Mouse (Mus musculus) kidney, postnatal 10 days (tissue): ENCODE measurements at regions not wholly inside any gene's neighbourhood (a gene's known extent, or its start where the extent isn't known, plus 50 kb on each side); places are given as distances from the start of the nearest gene placed in this dataset.

Experiments used
- DNase-seq: peaks from one replicate; pipeline ENCODE4 v3.0.0; 2021; ENCODE audit warnings: mixed read lengths

- no peak for DNase-seq
Measured at GRCm38 (mm10) chr15:65646470-65646869, 631.8 kb upstream of the Gm21961 start.

- DNase-seq, result no peak
Measured at GRCm38 (mm10) chr15:65639484-65639883, 624.8 kb upstream of the Gm21961 start.

GRCm38 (mm10) chr15:65637520-65638184 lies 622.9 kb upstream of the Gm21961 start:
- DNase-seq, result peak; percentile 63

- DNase-seq, result no peak
Measured at GRCm38 (mm10) chr15:65632440-65632839, 617.7 kb upstream of the Gm21961 start.

- DNase-seq, result no peak
Measured at GRCm38 (mm10) chr15:65630476-65630875, 615.8 kb upstream of the Gm21961 start.

DNA sequence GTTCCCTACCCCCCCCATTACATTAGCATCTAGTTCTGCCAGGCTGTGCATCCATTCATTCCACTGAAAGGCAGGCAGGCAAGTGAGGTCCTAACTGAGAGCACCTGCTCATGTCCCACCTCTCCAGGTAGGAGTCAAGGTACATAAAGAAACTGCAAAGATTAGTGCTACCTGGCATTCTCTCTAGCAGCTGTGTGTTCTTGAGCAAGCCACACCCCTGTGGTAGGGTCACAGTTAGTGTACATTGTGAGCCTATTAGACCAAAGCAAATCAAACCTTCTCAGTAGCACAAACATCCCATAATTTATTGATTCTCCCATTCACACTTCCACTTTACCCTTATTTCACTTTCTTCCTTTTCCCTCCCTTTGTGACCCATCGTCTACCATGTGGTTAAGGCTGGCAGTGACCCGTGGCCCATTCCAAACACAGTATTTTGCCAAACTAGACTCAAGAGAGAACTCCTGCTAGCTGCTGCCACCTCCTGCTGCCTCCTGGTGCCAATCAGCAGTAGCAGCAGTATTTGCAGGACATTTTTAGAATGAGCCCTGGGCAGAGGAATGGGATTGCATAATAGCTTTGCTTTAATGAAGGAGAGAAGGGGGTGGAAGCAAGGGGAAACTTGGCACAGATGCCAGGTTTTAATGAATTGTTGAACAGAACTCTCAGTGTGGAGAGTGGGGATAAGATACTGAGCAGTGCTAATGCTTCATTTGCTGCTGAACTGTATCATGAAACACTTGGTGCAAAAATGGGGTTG lies 578.2 kb upstream of the Gm21961 start:
- peak; percentile 5 for DNase-seq

DNA sequence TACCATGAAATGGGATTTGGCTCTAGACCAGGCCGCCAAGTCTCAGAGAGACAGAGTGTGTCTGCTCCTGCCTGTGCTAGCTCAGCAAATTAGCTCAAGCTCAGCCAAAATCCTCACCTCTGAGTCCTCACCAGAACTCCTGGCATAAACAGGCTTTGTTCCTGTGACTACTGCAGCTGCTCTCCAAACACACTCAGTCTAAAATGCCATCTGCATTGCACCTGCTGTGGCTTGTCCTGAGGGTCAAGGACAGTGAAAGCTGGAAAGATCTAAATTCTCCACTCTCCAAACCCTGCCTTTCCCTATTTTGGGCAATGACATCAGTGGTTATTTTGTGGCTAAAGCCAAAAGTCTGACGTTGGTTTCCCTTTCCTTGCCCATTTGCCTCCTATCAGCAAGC lies 570.9 kb upstream of the Gm21961 start:
- no peak for DNase-seq

GRCm38 (mm10) chr15:65579353-65579752 lies 564.6 kb upstream of the Gm21961 start:
- no peak for DNase-seq

GRCm38 (mm10) chr15:65567931-65568330 lies 553.2 kb upstream of the Gm21961 start:
- no peak for DNase-seq

DNA sequence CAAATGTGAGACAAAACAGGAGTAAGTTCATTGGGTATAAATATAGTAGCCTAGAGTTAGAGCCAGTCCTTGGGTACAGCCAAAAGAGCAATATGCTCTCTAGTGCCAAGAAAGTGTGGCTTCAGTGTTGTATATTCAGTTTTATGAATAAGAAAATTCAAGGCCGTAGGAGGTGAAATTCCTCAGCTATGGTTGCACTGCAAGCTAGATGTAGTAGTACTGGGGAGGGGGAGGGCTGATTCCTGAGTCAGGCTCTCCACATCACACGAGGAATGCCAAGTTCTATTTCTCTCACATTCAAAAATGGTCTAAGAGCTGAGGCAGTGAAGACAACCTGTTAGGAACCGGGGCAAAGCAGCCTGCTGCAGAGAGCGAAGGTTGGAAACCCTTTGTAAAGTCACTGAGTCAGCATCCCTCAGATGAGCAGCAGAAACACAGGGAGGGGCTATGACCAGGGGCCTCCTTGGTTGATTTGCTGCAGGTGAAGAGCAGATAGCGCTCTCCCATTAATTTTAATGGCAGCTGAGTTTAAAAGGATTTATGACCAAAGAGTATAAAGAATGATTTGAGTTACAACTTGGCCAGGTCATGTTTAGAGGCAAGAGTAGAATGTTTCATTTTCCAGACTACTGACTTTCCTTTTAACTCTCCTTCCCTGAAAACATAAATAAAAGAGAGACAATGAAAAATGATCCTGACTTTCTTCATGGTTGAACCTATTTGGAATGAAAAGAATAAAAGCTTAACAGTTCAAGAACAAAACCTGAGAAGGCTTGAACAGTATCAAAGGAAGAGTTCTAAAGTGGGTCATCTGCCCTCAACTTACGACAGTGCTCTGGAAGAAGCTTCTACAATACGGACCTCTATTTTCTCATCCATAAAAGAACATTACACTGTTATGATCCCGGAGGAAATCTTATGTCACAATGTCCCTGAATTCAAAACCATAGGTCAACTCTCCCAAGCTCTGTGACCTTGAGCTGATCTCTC lies 543.4 kb upstream of the Gm21961 start:
- DNase-seq, result no peak

GRCm38 (mm10) chr15:65549046-65549445 lies 534.3 kb upstream of the Gm21961 start:
- DNase-seq, result no peak

DNA sequence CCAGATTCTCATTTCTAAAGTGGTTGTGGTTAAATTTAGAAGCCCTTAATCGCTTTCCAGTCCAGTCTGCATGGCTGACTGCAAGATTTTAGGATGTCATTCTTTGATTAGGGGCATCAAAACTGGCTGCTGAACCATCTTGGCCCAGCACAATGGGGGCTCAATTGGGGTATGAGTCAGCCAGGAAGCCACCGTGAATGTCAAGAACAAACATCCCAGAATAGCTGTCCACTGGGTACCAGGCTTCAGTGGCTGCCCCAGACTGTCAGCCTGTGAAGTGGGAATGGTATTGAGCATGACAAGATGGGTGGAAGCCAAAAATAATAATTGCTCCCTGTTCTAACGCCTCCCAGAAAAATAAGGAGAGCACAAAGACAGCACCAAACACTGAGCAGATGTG lies 520.9 kb upstream of the Gm21961 start:
- DNase-seq, result no peak

DNA sequence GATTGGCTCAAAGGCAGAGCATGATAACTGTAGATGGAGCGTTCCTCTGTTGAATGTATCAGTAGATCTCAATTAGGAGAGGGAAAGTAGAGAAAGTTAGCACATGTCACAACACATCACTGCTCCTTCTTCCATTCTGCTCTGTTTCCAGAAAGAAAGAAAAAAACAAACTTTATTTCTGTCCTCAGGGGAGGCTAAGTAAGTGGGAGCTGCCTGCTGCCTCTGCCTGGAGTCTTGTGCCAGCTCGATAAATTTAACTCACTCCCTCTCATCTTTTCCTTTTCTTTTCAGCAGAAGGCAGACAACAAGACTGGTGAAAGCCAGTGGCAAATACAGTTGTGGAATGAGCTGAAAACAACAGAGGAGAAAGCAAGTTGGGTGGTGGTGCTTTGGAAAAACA lies 517.5 kb upstream of the Gm21961 start:
- DNase-seq, result no peak

DNA sequence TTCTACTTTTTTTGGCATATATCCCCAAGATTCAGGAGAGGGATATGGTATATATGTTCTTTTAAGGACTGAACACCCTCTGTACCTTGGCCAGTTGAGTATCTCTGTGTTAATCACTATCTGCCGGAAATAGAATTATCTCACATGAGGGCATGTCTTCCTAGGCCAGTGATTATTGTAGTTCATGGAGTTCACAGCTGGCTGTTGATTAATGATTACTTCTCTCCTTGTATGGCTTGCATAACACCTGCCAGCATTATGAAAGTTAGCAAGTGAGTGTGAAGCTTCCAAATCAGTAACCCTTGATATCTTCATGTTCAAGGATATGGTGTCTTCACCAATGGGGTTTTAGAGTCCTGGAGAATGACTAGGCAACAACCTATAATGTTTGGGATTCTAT lies 488.0 kb upstream of the Gm21961 start:
- DNase-seq, result no peak

GRCm38 (mm10) chr15:65478940-65479339 lies 464.2 kb upstream of the Gm21961 start:
- DNase-seq, result no peak

GRCm38 (mm10) chr15:65455203-65455816 lies 440.6 kb upstream of the Gm21961 start:
- DNase-seq, result no peak

DNA sequence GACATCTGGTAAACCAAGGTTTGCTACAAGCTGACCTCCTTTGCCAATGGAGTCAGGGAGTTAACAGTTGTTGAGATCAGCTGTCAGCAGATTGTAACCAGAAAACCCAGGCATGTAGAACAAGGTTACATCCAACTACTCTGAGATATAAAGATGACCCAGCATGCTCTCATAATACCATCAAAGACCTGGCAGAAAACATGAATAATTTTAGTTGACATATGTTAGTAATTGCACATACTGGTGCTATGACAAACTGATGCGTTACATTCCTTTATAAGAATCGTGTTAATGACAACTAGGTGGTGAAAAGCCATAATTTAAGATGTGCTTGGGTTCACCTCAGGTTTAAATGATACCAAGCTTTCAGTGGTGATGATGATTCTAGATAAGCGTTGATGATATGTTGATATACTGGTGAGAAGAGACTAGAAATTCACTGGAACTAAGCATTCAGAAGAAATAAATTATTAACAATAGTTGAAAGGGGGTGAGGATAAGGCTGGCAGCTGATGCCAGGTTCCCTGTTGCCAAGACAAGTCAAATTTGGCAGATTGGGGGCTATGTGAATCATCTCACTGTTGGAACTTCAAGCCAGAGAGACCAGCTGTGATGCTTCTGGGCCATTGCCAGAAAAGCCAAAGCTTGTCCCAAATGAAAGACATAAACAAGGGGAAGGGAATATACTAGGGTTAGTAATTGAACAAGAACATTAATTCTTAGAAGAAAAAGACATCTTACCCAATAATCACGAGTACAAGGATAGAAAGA lies 437.7 kb upstream of the Gm21961 start:
- peak; percentile 23 for DNase-seq

DNA sequence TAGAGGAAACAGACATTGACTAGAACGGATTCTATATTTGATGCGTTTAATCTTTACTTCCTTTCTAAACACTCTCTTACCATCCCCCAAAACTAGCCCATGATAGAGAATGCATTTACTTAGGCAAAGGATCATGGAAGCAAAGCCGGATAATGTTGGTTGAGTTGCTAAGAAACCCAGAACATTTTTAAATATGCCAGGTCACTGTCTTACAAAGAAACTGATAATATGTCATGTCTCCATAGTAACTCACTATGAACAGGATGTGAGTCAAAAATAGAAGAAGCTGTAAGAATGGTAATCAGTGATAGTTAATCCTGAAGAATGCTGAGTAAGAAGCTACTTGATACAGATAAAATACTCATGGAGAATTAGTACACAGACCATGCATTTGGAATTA lies 405.0 kb upstream of the Gm21961 start:
- DNase-seq, result no peak
